7 mouse cellular contexts compared by ENCODE assay signal in the genomic region with DNA sequence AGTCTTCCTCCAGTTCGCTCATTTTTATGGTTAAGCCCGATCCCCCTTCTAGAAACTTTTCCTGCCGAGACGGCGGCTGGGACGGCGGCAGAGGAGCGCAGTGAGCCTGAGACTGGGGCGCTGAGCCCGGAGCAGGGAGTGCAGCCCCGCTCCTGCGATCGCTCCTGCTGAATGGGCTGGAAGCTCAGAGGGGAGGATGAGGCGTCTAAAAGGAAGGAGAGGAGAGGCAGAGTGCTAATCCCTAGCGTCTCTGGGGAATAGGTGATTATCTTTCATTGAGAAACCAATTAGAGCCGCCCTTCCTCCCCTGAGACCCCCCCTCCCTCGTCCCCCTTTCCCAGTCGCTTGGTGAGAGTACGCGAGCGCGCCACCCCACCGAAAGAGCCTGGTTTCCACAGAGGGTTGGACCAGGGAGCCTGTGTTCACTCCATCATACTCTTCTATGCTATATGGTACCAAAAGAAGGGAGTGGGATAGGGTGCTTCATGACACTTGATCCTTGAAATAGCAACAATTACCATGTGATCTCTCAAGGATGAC. TPM values are rescaled to one million over a fixed set of nuclear protein-coding genes. Genes with fewer than 3 reads are reported as not detected.
DNase-seq lines count a peak whose midpoint lies in the region; ATAC-seq and TF ChIP-seq lines count a peak whose summit lies in the region.

A gene (minus strand): TSS at position 233 of the 540 bp plus-strand sequence.

- no peaks in the 10 kb centered on the region for H3K36me3 ChIP-seq in embryonic facial prominence, embryonic 13.5 days
- no peaks in the 10 kb centered on the region for H3K36me3 ChIP-seq in heart, embryonic 13.5 days
- no peaks in the 10 kb centered on the region for H3K36me3 ChIP-seq in lung, postnatal 0 days (ENCODE audit: insufficient read depth, low read length)
- no peaks in the 10 kb centered on the region for H3K36me3 ChIP-seq in stomach, embryonic 15.5 days

- H3K4me3 ChIP-seq in embryonic facial prominence, embryonic 13.5 days, result peak within 1 kb of the TSS; percentile 60
- H3K4me3 ChIP-seq in heart, embryonic 13.5 days, result peak within 1 kb of the TSS; percentile 81
- peak within 1 kb of the TSS; percentile 73 for H3K4me3 ChIP-seq in lung, postnatal 0 days (ENCODE audit: low read depth, low read length)
- peak within 1 kb of the TSS; percentile 58 for H3K4me3 ChIP-seq in stomach, embryonic 15.5 days (replicated peaks)

- H3K4me1 ChIP-seq in embryonic facial prominence, embryonic 13.5 days, result peaks cover 25% of the 10 kb centered on the region
- H3K4me1 ChIP-seq in heart, embryonic 13.5 days, result peaks cover 34% of the 10 kb centered on the region
- no peaks in the 10 kb centered on the region for H3K4me1 ChIP-seq in lung, postnatal 0 days (ENCODE audit: insufficient read depth, low read depth, low read length)
- H3K4me1 ChIP-seq in stomach, embryonic 15.5 days, result peaks cover 21% of the 10 kb centered on the region

- peak within 1 kb of the TSS; percentile 72 for H3K9ac ChIP-seq in embryonic facial prominence, embryonic 13.5 days
- peak within 1 kb of the TSS; percentile 89 for H3K9ac ChIP-seq in heart, embryonic 13.5 days
- peak within 1 kb of the TSS; percentile 54 for H3K9ac ChIP-seq in lung, postnatal 0 days (replicated peaks; ENCODE audit: low read depth)
- peak within 1 kb of the TSS; percentile 29 for H3K9ac ChIP-seq in stomach, embryonic 15.5 days

- peak within 1 kb of the TSS; percentile 49; the same call in 1 of the 2 replicates for H3K27ac ChIP-seq in embryonic facial prominence, embryonic 13.5 days
- H3K27ac ChIP-seq in heart, embryonic 13.5 days (replicated peaks), result peak within 1 kb of the TSS; percentile 98
- peak within 1 kb of the TSS; percentile 81 for H3K27ac ChIP-seq in lung, postnatal 0 days (ENCODE audit: low read length)
- H3K27ac ChIP-seq in stomach, embryonic 15.5 days, result peak within 1 kb of the TSS; percentile 75

- no peaks in the 10 kb centered on the region for H3K9me3 ChIP-seq in embryonic facial prominence, embryonic 13.5 days
- H3K9me3 ChIP-seq in heart, embryonic 13.5 days, result no peaks in the 10 kb centered on the region
- H3K9me3 ChIP-seq in lung, postnatal 0 days (ENCODE audit: low read length), result no peaks in the 10 kb centered on the region
- no peaks in the 10 kb centered on the region for H3K9me3 ChIP-seq in stomach, embryonic 15.5 days

- no peak for TF ChIP-seq EP300 in lung, postnatal 0 days (IDR thresholded peaks at IDR 0.05)

- peak within 1 kb of the TSS; percentile 95 for H3K4me2 ChIP-seq in embryonic facial prominence, embryonic 13.5 days
- H3K4me2 ChIP-seq in heart, embryonic 13.5 days, result peak within 1 kb of the TSS; percentile 83
- peak within 1 kb of the TSS; percentile 81 for H3K4me2 ChIP-seq in lung, postnatal 0 days (replicated peaks; ENCODE audit: low read depth, low read length)
- peak within 1 kb of the TSS; percentile 97 for H3K4me2 ChIP-seq in stomach, embryonic 15.5 days

- no peak for TF ChIP-seq CTCF in lung, postnatal 0 days (IDR thresholded peaks at IDR 0.05)

- DNase-seq in urinary bladder, postnatal 25 days (ENCODE audit: low spot score), result peak; percentile 16
- DNase-seq in urinary bladder, postnatal 10 days (ENCODE audit: low spot score), result no peak
- DNase-seq in kidney, postnatal 14 days, result peak; percentile 49
- peak; percentile 57 for DNase-seq in lung, postnatal 0 days (ENCODE audit: low spot score)

- peaks cover 13% of the 10 kb centered on the region for H3K27me3 ChIP-seq in embryonic facial prominence, embryonic 13.5 days
- no peaks in the 10 kb centered on the region for H3K27me3 ChIP-seq in heart, embryonic 13.5 days (replicated peaks)
- no peaks in the 10 kb centered on the region for H3K27me3 ChIP-seq in lung, postnatal 0 days (replicated peaks; ENCODE audit: insufficient read depth, low read length)
- no peaks in the 10 kb centered on the region for H3K27me3 ChIP-seq in stomach, embryonic 15.5 days (replicated peaks)

- 0 out of 2 replicates have a peak, but pooled peaks have one; percentile 38 for ATAC-seq in embryonic facial prominence, embryonic 13.5 days (ENCODE audit: insufficient number of reproducible peaks, insufficient read depth, low FRiP score, low TSS enrichment, low read depth)
- ATAC-seq in heart, embryonic 13.5 days (ENCODE audit: extremely low read depth, insufficient number of reproducible peaks, low FRiP score, low TSS enrichment), result peak; percentile 61; the same call in 1 of the 2 replicates
- peak; percentile 31 for ATAC-seq in lung, postnatal 0 days
- ATAC-seq in stomach, embryonic 15.5 days (ENCODE audit: insufficient read depth, low FRiP score, low read depth), result peak; percentile 66

- 1% methylated on average over 23 of the region's 23 CpGs for WGBS in embryonic facial prominence, embryonic 13.5 days
- under 1% methylated on average over 23 of the region's 23 CpGs for WGBS in heart, embryonic 13.5 days
- under 1% methylated on average over 20 of the region's 23 CpGs for WGBS in lung, postnatal 0 days
- under 1% methylated on average over 21 of the region's 23 CpGs for WGBS in stomach, embryonic 15.5 days

RNA-seq across cellular contexts. Expression of the gene that starts here (rescaled TPM):
- polyA plus RNA-seq in embryonic facial prominence, embryonic 13.5 days (2015; fragmentation: Nextera tagmentation; extraction: Ambion mirVana), result 9.1 and 11.0 TPM in 2 replicates
- 6.4 and 6.9 TPM in 2 replicates for polyA plus RNA-seq in heart, embryonic 13.5 days (2015; fragmentation: Nextera tagmentation; extraction: Ambion mirVana)
- 4.8 and 5.2 TPM in 2 replicates for polyA plus RNA-seq in lung, postnatal 0 days (2015; fragmentation: Nextera tagmentation; extraction: Ambion mirVana)
- polyA plus RNA-seq in stomach, embryonic 15.5 days (2015; fragmentation: Nextera tagmentation; extraction: Ambion mirVana), result 10.0 and 10.5 TPM in 2 replicates

Comparison
In these comparisons a context has a peak if more than half of its experiments do, and no peak if none do; other contexts are left out.
1. H3K9ac ChIP-seq: peak in every context shown above with its lines; median percentile 89 in heart, embryonic 13.5 days; 72 in embryonic facial prominence, embryonic 13.5 days; 54 in lung, postnatal 0 days; 29 in stomach, embryonic 15.5 days.